Mouse (Mus musculus) T-helper 2 cell (primary cell): ENCODE data around the gene Rnf222.
"Not testable (repeated sequence)": the region's sequence is repeated elsewhere in the genome, so short reads cannot be mapped to it uniquely, and the experiment has no call there.

Source experiments
- in situ Hi-C: fragments of 300-600 bp; cut with MboI, MseI; formaldehyde crosslinking; loops from one replicate; pipeline ENCODE4 v1.15.1; 2025; ENCODE audit warnings: high pct_unique_total_duplicates

Rnf222 gene

GRCm38 (mm10) chr11:68908846-68909503 is 20.6 kb downstream of the Rnf222 start:
- in situ Hi-C loops, result loop anchor here (5.0 kb wide), 1 partner anchor 78 kb away; no protein-coding TSS in a partner anchor

GRCm38 (mm10) chr11:68911531-68912177 is 23.3 kb downstream of the Rnf222 start:
- in situ Hi-C loops, result loop anchor here (5.0 kb wide), 1 partner anchor 41 kb away; no protein-coding TSS in a partner anchor

GRCm38 (mm10) chr11:68914566-68914965 is 26.2 kb downstream of the Rnf222 start:
- in situ Hi-C loops, result loop anchor here (5.0 kb wide), 1 partner anchor 38 kb away; no protein-coding TSS in a partner anchor

- in situ Hi-C loops, result no loop called here
Observed at GRCm38 (mm10) chr11:68923191-68923590, 34.8 kb downstream of the Rnf222 start.

- in situ Hi-C loops, result no loop called here
Observed at GRCm38 (mm10) chr11:68924749-68925148, 36.4 kb downstream of the Rnf222 start.

- in situ Hi-C loops, result no loop called here
Observed at GRCm38 (mm10) chr11:68926981-68927380, 38.6 kb downstream of the Rnf222 start, which contains the start of gene Odf4. Gene Odf4, minus strand, starts transcription at chr11:68927081.

GRCm38 (mm10) chr11:68929947-68930346 is 41.6 kb downstream of the Rnf222 start:
- in situ Hi-C loops, result no loop called here

- in situ Hi-C loops, result no loop called here
Observed at GRCm38 (mm10) chr11:68933885-68934507, 45.6 kb downstream of the Rnf222 start.

- in situ Hi-C loops, result not testable (repeated sequence)
Observed at GRCm38 (mm10) chr11:68936951-68937350, 48.6 kb downstream of the Rnf222 start.

- in situ Hi-C loops, result no loop called here
Observed at GRCm38 (mm10) chr11:68939451-68940304, 51.3 kb downstream of the Rnf222 start.

GRCm38 (mm10) chr11:68940516-68940915 is 52.2 kb downstream of the Rnf222 start:
- in situ Hi-C loops, result no loop called here

- in situ Hi-C loops, result no loop called here
Observed at GRCm38 (mm10) chr11:68942731-68943130, 54.4 kb downstream of the Rnf222 start.

GRCm38 (mm10) chr11:68945245-68945644 is 56.9 kb downstream of the Rnf222 start:
- in situ Hi-C loops, result no loop called here
